Comparison of ENCODE assay signal across 8 mouse cellular contexts in the genomic region with DNA sequence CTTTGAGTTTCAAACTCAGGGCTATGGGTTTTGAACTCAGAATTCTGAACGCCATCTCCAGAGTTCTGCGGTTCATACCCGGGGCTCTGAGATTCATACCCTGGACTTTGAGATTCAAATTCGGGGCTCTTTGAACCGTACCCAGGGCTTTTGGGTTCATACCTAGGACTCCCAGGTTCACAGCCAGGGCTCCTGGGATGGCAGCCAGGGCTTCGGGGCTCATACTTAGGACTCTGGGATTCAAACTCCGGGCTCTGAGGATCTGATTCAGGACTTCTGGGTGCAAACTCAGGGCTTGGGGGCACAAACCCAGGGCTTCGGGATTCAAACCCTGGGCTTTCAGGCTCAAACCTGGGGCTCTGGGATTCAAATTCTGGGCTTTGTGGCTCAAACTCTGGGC. TPM values are rescaled to one million over a fixed set of nuclear protein-coding genes. Genes with fewer than 3 reads are reported as not detected.
A peak's percentile ranks its signal among the peaks of the same experiment; 100 is the strongest.
DNase-seq lines count a peak whose midpoint lies in the region; ATAC-seq and TF ChIP-seq lines count a peak whose summit lies in the region.

No protein-coding gene starts in this region.

- H3K9ac ChIP-seq in limb, embryonic 15.5 days, result peak overlapping the region; percentile 90

- 91% methylated on average over 8 of the region's 8 CpGs for WGBS in hindbrain, embryonic 10.5 days
- WGBS in limb, embryonic 15.5 days, result 90% methylated on average over 8 of the region's 8 CpGs

- no peak for ATAC-seq in limb, embryonic 15.5 days (ENCODE audit: insufficient number of reproducible peaks, low FRiP score, low TSS enrichment, low read depth)

- H3K9me3 ChIP-seq in hindbrain, embryonic 10.5 days, result no peaks in the 10 kb centered on the region
- H3K9me3 ChIP-seq in limb, embryonic 15.5 days, result no peaks in the 10 kb centered on the region

- no peak overlapping the region; the same call in 1 of the 2 replicates for H3K27ac ChIP-seq in testis, adult 2 months (ENCODE audit: control insufficient read depth, insufficient read depth, low read depth, low read length)
- H3K27ac ChIP-seq in hindbrain, embryonic 10.5 days, result peak overlapping the region; percentile 97
- H3K27ac ChIP-seq in limb, embryonic 15.5 days, result no peak overlapping the region

- TF ChIP-seq CTCF in testis, adult 2 months (IDR thresholded peaks at IDR 0.05; ENCODE audit: control insufficient read depth, insufficient read depth, insufficient replicate concordance, low read depth, low read length), result no peak

- DNase-seq in testis, postnatal 14 days (ENCODE audit: low spot score), result no peak
- no peak for DNase-seq in hindbrain, embryonic 10.5 days (ENCODE audit: low spot score)
- DNase-seq in right cerebral cortex, postnatal 25 days, result no peak
- no peak for DNase-seq in T-cell, adult 2 months (ENCODE audit: low spot score)
- no peak for DNase-seq in left cerebral cortex, adult 11 months (ENCODE audit: low spot score)
- DNase-seq in embryo, embryonic 11 days, result no peak

- no peaks in the 10 kb centered on the region for H3K27me3 ChIP-seq in testis, adult 2 months (ENCODE audit: control insufficient read depth, insufficient read depth, low read length)
- H3K27me3 ChIP-seq in hindbrain, embryonic 10.5 days (ENCODE audit: insufficient read depth, poor library complexity, severe bottlenecking), result no peaks in the 10 kb centered on the region; the same call in 1 of the 2 replicates
- H3K27me3 ChIP-seq in limb, embryonic 15.5 days, result no peaks in the 10 kb centered on the region

- TF ChIP-seq POLR2A in testis, adult 2 months (IDR thresholded peaks at IDR 0.05; ENCODE audit: control insufficient read depth, low read depth, low read length), result no peak

- H3K36me3 ChIP-seq in testis, adult 2 months (ENCODE audit: control insufficient read depth, insufficient read depth, low read length), result no peaks in the 10 kb centered on the region; the same call in 1 of the 2 replicates
- H3K36me3 ChIP-seq in hindbrain, embryonic 10.5 days, result peaks cover 39% of the 10 kb centered on the region
- peaks cover 26% of the 10 kb centered on the region for H3K36me3 ChIP-seq in limb, embryonic 15.5 days

- H3K4me3 ChIP-seq in testis, adult 2 months (ENCODE audit: control insufficient read depth, low read depth, low read length), result peak overlapping the region; percentile 87
- H3K4me3 ChIP-seq in hindbrain, embryonic 10.5 days, result peak overlapping the region; percentile 93
- H3K4me3 ChIP-seq in limb, embryonic 15.5 days, result peak overlapping the region; percentile 92

- H3K4me1 ChIP-seq in testis, adult 2 months (ENCODE audit: control insufficient read depth, insufficient read depth, low read length), result peaks cover 21% of the 10 kb centered on the region
- peaks cover 39% of the 10 kb centered on the region for H3K4me1 ChIP-seq in hindbrain, embryonic 10.5 days (replicated peaks)
- H3K4me1 ChIP-seq in limb, embryonic 15.5 days, result peaks cover 25% of the 10 kb centered on the region

- H3K4me2 ChIP-seq in limb, embryonic 15.5 days, result peak overlapping the region; percentile 65

RNA-seq across cellular contexts. Expression of a gene that starts 1.0 kb away (rescaled TPM):
- 42.7 and 45.0 TPM in 2 replicates for polyA plus RNA-seq in testis, adult 2 months (2012; rRNA removed)
- 18.8 and 20.4 TPM in 2 replicates for polyA plus RNA-seq in hindbrain, embryonic 10.5 days (2016; fragmentation: Nextera tagmentation; extraction: Ambion mirVana)
- 14.3 and 16.4 TPM in 2 replicates for polyA plus RNA-seq in limb, embryonic 15.5 days (2015; fragmentation: Nextera tagmentation; extraction: Ambion mirVana)

RNA-seq across cellular contexts. Expression of a gene that starts 31.5 kb away (rescaled TPM):
- polyA plus RNA-seq in testis, adult 2 months (2012; rRNA removed), result 1.0 and 1.4 TPM in 2 replicates
- 7.9 and 9.5 TPM in 2 replicates for polyA plus RNA-seq in hindbrain, embryonic 10.5 days (2016; fragmentation: Nextera tagmentation; extraction: Ambion mirVana)
- polyA plus RNA-seq in limb, embryonic 15.5 days (2015; fragmentation: Nextera tagmentation; extraction: Ambion mirVana), result 9.4 and 10.1 TPM in 2 replicates

RNA-seq across cellular contexts. Expression of a gene that starts 42.6 kb away (rescaled TPM):
- polyA plus RNA-seq in testis, adult 2 months (2012; rRNA removed), result 0.32 and 0.37 TPM in 2 replicates
- polyA plus RNA-seq in hindbrain, embryonic 10.5 days (2016; fragmentation: Nextera tagmentation; extraction: Ambion mirVana), result 5.3 and 6.2 TPM in 2 replicates
- 5.6 and 6.5 TPM in 2 replicates for polyA plus RNA-seq in limb, embryonic 15.5 days (2015; fragmentation: Nextera tagmentation; extraction: Ambion mirVana)

RNA-seq across cellular contexts. Expression of a gene that starts 48.3 kb away (rescaled TPM):
- polyA plus RNA-seq in testis, adult 2 months (2012; rRNA removed), result 0.79 and 0.93 TPM in 2 replicates
- 0.68 and 0.98 TPM in 2 replicates for polyA plus RNA-seq in hindbrain, embryonic 10.5 days (2016; fragmentation: Nextera tagmentation; extraction: Ambion mirVana)
- 1.2 and 1.3 TPM in 2 replicates for polyA plus RNA-seq in limb, embryonic 15.5 days (2015; fragmentation: Nextera tagmentation; extraction: Ambion mirVana)

RNA-seq across cellular contexts. Expression of a gene that starts 49.1 kb away (rescaled TPM):
- polyA plus RNA-seq in testis, adult 2 months (2012; rRNA removed), result 6.2 and 6.7 TPM in 2 replicates
- 5.4 and 6.7 TPM in 2 replicates for polyA plus RNA-seq in hindbrain, embryonic 10.5 days (2016; fragmentation: Nextera tagmentation; extraction: Ambion mirVana)
- 7.5 and 8.1 TPM in 2 replicates for polyA plus RNA-seq in limb, embryonic 15.5 days (2015; fragmentation: Nextera tagmentation; extraction: Ambion mirVana)
